Mouse (Mus musculus): ENCODE results near the gene Cdhr2.

GRCm38 (mm10) chr13:54680184-54680853 lies 20.9 kb upstream of the Cdhr2 start:
- TF ChIP-seq POLR2A (IDR thresholded peaks at IDR 0.05; ENCODE audit: insufficient read depth, low read depth, low read length) (no peak), CTCF (IDR thresholded peaks at IDR 0.05) (no peak), EP300 (IDR thresholded peaks at IDR 0.05; ENCODE audit: insufficient read depth, low read depth, low read length) (no peak)

Measured in heart, adult 2 months (tissue).